Mouse (Mus musculus) forebrain, postnatal 0 days (tissue): ENCODE data around the gene Lamc2. TPM values are rescaled to one million over a fixed set of nuclear protein-coding genes. Genes with fewer than 3 reads are reported as not detected.
A peak's percentile ranks its signal among the peaks of the same experiment; 100 is the strongest.

Experiments used
- ATAC-seq: fragments of 200-750 bp; cut with Nextera tagmentation; 2 replicates; pipeline ENCODE4 v1.8.0; 2017; ENCODE audit warnings: mild to moderate bottlenecking, moderate library complexity
- DNase-seq: peaks from one replicate; pipeline ENCODE4 v3.0.0-alpha.2; 2015
- H3K27ac ChIP-seq: fragments of 300-500 bp; sonication (generic); 2 replicates; pipeline ENCODE4 v1.5.1; 2014; ENCODE audit warnings: low read depth, mild to moderate bottlenecking, antibody characterized with exemption, low read length, moderate library complexity, mixed read lengths
- H3K27me3 ChIP-seq: fragments of 300-500 bp; sonication (generic); 2 replicates; pipeline ENCODE4 v1.6.1; 2014; ENCODE audit warnings: mild to moderate bottlenecking, low read length, mixed read lengths; ENCODE audit not compliant: insufficient read depth
- H3K36me3 ChIP-seq: fragments of 300-500 bp; sonication (generic); 2 replicates; pipeline ENCODE4 v1.6.1; 2014; ENCODE audit warnings: mild to moderate bottlenecking, moderate library complexity; ENCODE audit not compliant: insufficient read depth
- H3K4me1 ChIP-seq: fragments of 300-500 bp; sonication (generic); 2 replicates; pipeline ENCODE4 v1.6.1; 2014; ENCODE audit warnings: antibody characterized with exemption; ENCODE audit not compliant: insufficient read depth
- H3K4me2 ChIP-seq: fragments of 300-500 bp; sonication (generic); 2 replicates; pipeline ENCODE4 v1.6.1; 2014; ENCODE audit warnings: low read depth, mild to moderate bottlenecking, moderate library complexity
- H3K4me3 ChIP-seq: fragments of 300-500 bp; sonication (generic); 2 replicates; pipeline ENCODE4 v1.5.1; 2014; ENCODE audit warnings: low read depth, low read length, mixed read lengths
- H3K9ac ChIP-seq: fragments of 300-500 bp; sonication (generic); 2 replicates; pipeline ENCODE4 v1.6.1; 2014; ENCODE audit warnings: mild to moderate bottlenecking
- H3K9me3 ChIP-seq: fragments of 300-500 bp; sonication (generic); 2 replicates; pipeline ENCODE4 v1.6.1; 2016; ENCODE audit warnings: low read length
- CTCF ChIP-seq: sonication (generic); IDR thresholded peaks from 2 replicates; pipeline ENCODE4 v1.5.1; 2016; ENCODE audit warnings: antibody characterized with exemption, control low read depth, low read depth
- WGBS: fragments of 180-500 bp; shearing (Covaris S2); extraction: QIAGEN DNeasy Blood & Tissue Kit; methylation state at CpG from one replicate; pipeline ENCODE4 v1.1.7; 2014; 5-methylcytosine and 5-hydroxymethylcytosine counted together
- polyA plus RNA-seq: library from polyadenylated mRNA; unstranded; fragments of >200 nt; fragmentation: Nextera tagmentation; extraction: Ambion mirVana; gene quantifications from 2 replicates; pipeline ENCODE4 v1.2.1, GENCODE M21; 2015
- total RNA-seq: library from RNA; depleted of rRNA; stranded (reverse); fragments of >200 nt; gene quantifications from 2 replicates; pipeline ENCODE4 v1.2.3, GENCODE M21; 2014

Lamc2 gene
- total and polyA plus RNA-seq, 2 experiments from 2014 or later = 4.4 to 5.8 TPM

DNA sequence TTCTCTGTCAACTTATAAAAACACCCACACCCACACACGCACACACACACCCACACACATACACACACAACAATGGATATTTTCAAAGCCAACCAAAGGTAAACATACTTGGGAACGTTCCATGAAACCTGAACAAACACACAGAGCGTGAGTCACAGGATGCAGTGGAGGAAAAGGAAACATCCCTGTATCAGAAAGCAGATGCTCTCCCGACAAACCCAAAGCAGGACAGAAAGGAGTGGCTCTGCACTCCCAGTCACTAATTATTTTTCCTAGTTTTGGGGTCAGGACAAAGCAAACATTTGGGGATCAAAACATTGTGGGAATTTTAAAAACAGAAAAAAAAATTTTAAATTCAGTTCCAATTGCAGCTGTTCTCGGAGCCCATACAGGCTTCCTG lies 38.1 kb upstream of the Lamc2 start:
- H3K9me3 ChIP-seq = no peaks in the 10 kb centered on the region
- H3K36me3 ChIP-seq = peaks cover 69% of the 10 kb centered on the region
- WGBS = 85% methylated on average over 5 of the region's 5 CpGs
- DNase-seq = no peak
- no peak overlapping the region for H3K4me2 ChIP-seq
- H3K27ac ChIP-seq = no peak overlapping the region
- H3K27me3 ChIP-seq = no peaks in the 10 kb centered on the region
- no peak for ATAC-seq
- no peaks in the 10 kb centered on the region for H3K4me1 ChIP-seq
- no peak overlapping the region for H3K9ac ChIP-seq
- no peak for TF ChIP-seq CTCF
- H3K4me3 ChIP-seq = no peak overlapping the region

DNA sequence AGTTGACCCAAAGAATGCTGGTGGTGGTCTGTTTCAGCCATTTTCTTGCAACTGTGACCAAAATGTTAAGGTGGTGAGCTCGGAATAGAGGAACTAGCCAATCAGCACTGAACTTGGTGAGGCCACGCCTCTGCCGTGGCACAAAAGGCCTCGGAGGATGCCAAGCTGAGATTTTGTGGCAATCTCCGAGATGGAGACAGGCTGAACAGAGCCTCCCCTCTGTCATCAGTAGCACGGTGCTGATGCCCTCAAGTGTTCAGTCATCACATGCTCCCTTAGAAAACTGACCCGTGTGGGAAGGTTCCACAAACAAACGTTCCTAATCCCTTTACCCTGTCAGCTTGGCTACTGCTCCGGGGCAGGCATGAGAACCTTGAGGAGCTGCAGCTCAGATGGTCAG lies 33.1 kb upstream of the Lamc2 start:
- ATAC-seq = peak; percentile 79
- peaks cover 33% of the 10 kb centered on the region for H3K36me3 ChIP-seq
- 42% methylated on average over 9 of the region's 9 CpGs for WGBS
- no peak for TF ChIP-seq CTCF
- H3K27ac ChIP-seq = no peak overlapping the region
- DNase-seq = peak; percentile 21
- no peaks in the 10 kb centered on the region for H3K27me3 ChIP-seq
- no peak overlapping the region for H3K4me2 ChIP-seq
- H3K4me1 ChIP-seq = no peaks in the 10 kb centered on the region
- H3K9me3 ChIP-seq = no peaks in the 10 kb centered on the region
- H3K4me3 ChIP-seq = no peak overlapping the region
- no peak overlapping the region for H3K9ac ChIP-seq

- Histone ChIP-seq H3K4me2 (no peak overlapping the region), H3K9ac (no peak overlapping the region), H3K4me3 (no peak overlapping the region), H3K27ac (no peak overlapping the region), H3K4me1 (no peaks in the 10 kb centered on the region), H3K36me3 (peaks cover 18% of the 10 kb centered on the region), H3K27me3 (no peaks in the 10 kb centered on the region), H3K9me3 (no peaks in the 10 kb centered on the region)
- no peak for TF ChIP-seq CTCF
- ATAC-seq (no peak), DNase-seq (no peak)
- 80% methylated on average over 4 of the region's 4 CpGs for WGBS
Measured at GRCm38 (mm10) chr1:153216516-153216915, 30.3 kb upstream of the Lamc2 start.

DNA sequence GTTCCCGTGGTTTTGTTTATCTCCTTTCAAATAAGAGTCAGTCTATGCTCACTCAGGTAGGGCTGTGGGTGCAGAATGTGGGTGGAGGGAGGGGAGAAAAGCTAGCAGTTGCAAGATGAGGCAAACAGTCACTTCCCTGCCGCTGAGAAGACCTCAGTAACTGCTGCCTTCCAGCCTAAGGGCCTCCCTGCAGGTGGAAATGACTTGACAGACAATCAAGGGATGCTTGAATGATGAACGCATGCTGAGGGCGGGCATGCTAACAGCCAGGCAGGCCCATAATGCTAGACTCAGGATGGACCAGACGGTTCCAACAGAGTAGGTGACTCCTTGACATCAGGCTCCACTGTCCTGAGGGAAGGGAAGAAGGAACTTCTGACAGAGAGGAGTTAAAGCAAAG lies 29.4 kb upstream of the Lamc2 start:
- Histone ChIP-seq H3K4me1 (no peaks in the 10 kb centered on the region), H3K4me2 (no peak overlapping the region), H3K27ac (no peak overlapping the region), H3K4me3 (no peak overlapping the region), H3K9ac (no peak overlapping the region), H3K36me3 (peaks cover 10% of the 10 kb centered on the region), H3K9me3 (no peaks in the 10 kb centered on the region), H3K27me3 (no peaks in the 10 kb centered on the region)
- WGBS = 82% methylated on average over 5 of the region's 5 CpGs
- TF ChIP-seq CTCF = no peak
- no peak for DNase-seq
- ATAC-seq = no peak

DNA sequence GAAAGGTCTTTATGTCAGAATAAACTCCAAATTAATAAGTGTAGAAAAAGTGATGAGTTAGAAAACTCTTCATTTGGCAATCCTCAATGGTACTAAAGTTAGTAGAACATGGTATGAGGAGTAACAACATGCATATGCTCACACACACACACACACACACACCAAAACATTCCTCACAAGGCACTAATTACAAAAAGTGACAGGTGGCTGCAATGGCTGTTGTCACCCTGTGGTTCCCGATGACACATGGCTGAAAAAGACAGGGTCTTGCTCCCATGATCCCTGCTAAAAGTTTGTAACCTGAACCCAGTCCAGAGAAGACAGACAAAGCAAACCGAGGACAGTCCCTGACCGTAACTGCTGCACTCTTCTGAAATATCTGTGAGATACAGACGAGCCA lies 24.7 kb upstream of the Lamc2 start:
- H3K4me3 ChIP-seq = no peak overlapping the region
- TF ChIP-seq CTCF = no peak
- ATAC-seq (no peak), DNase-seq (no peak)
- WGBS = 59% methylated on average over 4 of the region's 4 CpGs
- H3K27me3 ChIP-seq = no peaks in the 10 kb centered on the region
- no peak overlapping the region for H3K27ac ChIP-seq
- no peak overlapping the region for H3K9ac ChIP-seq
- no peaks in the 10 kb centered on the region for H3K9me3 ChIP-seq
- no peak overlapping the region for H3K4me2 ChIP-seq
- H3K4me1 ChIP-seq = no peaks in the 10 kb centered on the region
- no peaks in the 10 kb centered on the region for H3K36me3 ChIP-seq

GRCm38 (mm10) chr1:153210198-153210597 lies 24.0 kb upstream of the Lamc2 start:
- Histone ChIP-seq H3K4me2 (no peak overlapping the region), H3K27me3 (no peaks in the 10 kb centered on the region), H3K4me3 (no peak overlapping the region), H3K4me1 (no peaks in the 10 kb centered on the region), H3K9me3 (no peaks in the 10 kb centered on the region), H3K27ac (no peak overlapping the region), H3K9ac (no peak overlapping the region), H3K36me3 (no peaks in the 10 kb centered on the region)
- no peak for TF ChIP-seq CTCF
- no peak for ATAC-seq
- WGBS = 85% methylated on average over 2 of the region's 2 CpGs
- no peak for DNase-seq

DNA sequence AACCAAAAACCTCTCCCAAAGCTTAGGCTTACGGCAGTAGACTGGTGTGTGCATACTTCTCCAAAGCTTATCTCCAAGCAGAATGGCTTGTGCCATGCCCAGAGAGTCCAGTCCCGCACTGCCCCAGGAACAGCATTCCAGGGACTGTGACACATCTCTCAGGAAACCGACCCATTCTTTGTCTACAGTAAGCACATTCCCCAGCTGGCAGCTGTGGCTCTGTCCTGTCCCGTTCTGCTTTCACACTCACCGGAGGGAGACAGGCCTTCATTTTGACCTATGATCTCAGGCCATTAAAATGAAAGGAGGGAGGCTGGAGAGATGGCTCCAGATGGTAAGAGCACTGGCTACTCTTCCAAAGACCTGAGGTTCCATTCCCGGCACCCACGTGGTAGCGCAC lies 15.9 kb upstream of the Lamc2 start:
- WGBS = 36% methylated on average over 8 of the region's 8 CpGs
- Histone ChIP-seq H3K9me3 (no peaks in the 10 kb centered on the region), H3K4me2 (no peak overlapping the region), H3K27ac (no peak overlapping the region), H3K27me3 (no peaks in the 10 kb centered on the region), H3K36me3 (no peaks in the 10 kb centered on the region), H3K4me3 (no peak overlapping the region), H3K9ac (no peak overlapping the region), H3K4me1 (0 out of 2 replicates have a peak, but pooled peaks cover 4% of the 10 kb centered on the region)
- no peak for TF ChIP-seq CTCF
- ATAC-seq = no peak
- DNase-seq = no peak

GRCm38 (mm10) chr1:153201448-153201847 lies 15.2 kb upstream of the Lamc2 start:
- no peak overlapping the region for H3K4me3 ChIP-seq
- ATAC-seq (peak; percentile 58; the same call in 1 of the 2 replicates), DNase-seq (peak; percentile 33)
- H3K4me1 ChIP-seq = 0 out of 2 replicates have a peak, but pooled peaks cover 4% of the 10 kb centered on the region
- H3K27me3 ChIP-seq = no peaks in the 10 kb centered on the region
- 27% methylated on average over 14 of the region's 14 CpGs for WGBS
- no peak overlapping the region for H3K4me2 ChIP-seq
- no peak for TF ChIP-seq CTCF
- no peaks in the 10 kb centered on the region for H3K9me3 ChIP-seq
- H3K9ac ChIP-seq = no peak overlapping the region
- no peaks in the 10 kb centered on the region for H3K36me3 ChIP-seq
- H3K27ac ChIP-seq = no peak overlapping the region
